Mouse (Mus musculus) G1E (cell line): ENCODE measurements around the gene Rundc1.

ENCODE experiments used
- CTCF ChIP-seq: IDR thresholded peaks from 2 replicates; pipeline ENCODE4 v1.5.1; 2012; ENCODE audit warnings: low read depth, low read length, inconsistent platforms, mixed read lengths
- GATA1 ChIP-seq: IDR thresholded peaks from 2 replicates; pipeline ENCODE4 v1.6.1; 2012; ENCODE audit warnings: borderline replicate concordance, low read length, inconsistent platforms, mixed read lengths
- POLR2AphosphoS5 ChIP-seq: IDR thresholded peaks from 2 replicates; pipeline ENCODE4 v1.6.1; 2012; ENCODE audit warnings: low read depth, low read length, inconsistent platforms; ENCODE audit not compliant: insufficient replicate concordance
- TAL1 ChIP-seq: conservative IDR thresholded peaks from 2 replicates; pipeline ENCODE4 v1.6.1; 2012; ENCODE audit warnings: low read depth, low read length, inconsistent platforms, mixed read lengths

- TF ChIP-seq CTCF (no peak), GATA1 (no peak), TAL1 (no peak), POLR2AphosphoS5 (no peak)
These were observed 45.3 kb downstream of the Rundc1 start for GRCm38 (mm10) chr11:101470206-101470605.
